Mouse (Mus musculus): ENCODE data around the gene Lmx1a. TPM values are rescaled to one million over a fixed set of nuclear protein-coding genes. Genes with fewer than 3 reads are reported as not detected.

Gene Lmx1a
- polyA plus RNA-seq, 1 experiment from 2014 or later: 16.3 TPM

DNA sequence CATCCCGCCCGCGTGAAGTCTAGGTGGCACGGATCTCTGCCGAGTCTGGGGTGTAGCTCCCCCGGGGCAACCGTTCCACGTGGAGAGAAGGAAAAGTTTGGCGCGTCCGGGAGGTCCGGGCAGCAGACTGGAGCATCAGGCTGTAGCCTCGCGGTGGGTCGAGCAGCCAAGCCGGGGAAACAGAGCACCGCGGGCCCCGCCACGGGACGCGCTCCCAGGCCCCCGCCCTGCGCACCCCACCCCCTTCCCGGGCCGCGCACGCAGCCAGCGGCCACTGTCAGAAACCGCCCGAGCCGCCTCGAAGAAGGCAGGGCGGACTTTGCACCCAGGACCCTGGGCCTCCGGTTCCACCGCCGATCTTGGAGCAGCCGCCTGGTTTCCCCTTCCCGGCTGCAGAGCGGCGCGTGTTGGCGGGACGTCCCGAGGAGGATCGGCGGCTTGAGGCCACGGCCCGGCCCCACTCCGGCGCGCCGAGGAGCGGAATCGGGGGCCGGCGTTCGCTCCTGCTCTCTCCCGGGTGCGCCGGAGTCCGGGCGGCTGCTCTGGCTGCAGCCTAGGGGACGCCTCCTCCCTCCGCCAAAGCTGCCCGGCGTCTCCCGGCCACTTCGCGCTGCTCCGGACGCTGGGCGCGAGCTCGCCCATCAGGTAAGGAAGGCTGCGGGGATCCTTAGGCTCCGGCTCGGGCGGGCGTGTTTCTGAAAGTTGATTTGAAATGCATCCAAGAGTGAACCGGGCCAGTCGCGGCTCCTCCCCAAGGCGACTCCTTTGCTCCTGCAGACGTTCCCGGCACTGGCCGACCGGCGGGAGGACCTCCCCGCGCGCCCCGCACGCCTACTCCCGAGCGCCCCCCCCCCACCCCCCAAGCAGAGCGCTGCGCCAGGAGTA is 448 bp upstream of the Lmx1a start:
- Histone ChIP-seq H3K4me2 (replicated peaks) (peak overlapping the region; percentile 86), H3K4me3 (peak overlapping the region; percentile 49), H3K27me3 (peaks cover 75% of the 10 kb centered on the region), H3K36me3 (no peaks in the 10 kb centered on the region), H3K4me1 (peaks cover 18% of the 10 kb centered on the region), H3K9me3 (replicated peaks) (peaks cover 11% of the 10 kb centered on the region), H3K9ac (peak overlapping the region; percentile 53), H3K27ac (peak overlapping the region; percentile 74)
- ATAC-seq (ENCODE audit: low FRiP score): peak; percentile 70
- under 1% methylated on average over 90 of the region's 98 CpGs for WGBS

DNA sequence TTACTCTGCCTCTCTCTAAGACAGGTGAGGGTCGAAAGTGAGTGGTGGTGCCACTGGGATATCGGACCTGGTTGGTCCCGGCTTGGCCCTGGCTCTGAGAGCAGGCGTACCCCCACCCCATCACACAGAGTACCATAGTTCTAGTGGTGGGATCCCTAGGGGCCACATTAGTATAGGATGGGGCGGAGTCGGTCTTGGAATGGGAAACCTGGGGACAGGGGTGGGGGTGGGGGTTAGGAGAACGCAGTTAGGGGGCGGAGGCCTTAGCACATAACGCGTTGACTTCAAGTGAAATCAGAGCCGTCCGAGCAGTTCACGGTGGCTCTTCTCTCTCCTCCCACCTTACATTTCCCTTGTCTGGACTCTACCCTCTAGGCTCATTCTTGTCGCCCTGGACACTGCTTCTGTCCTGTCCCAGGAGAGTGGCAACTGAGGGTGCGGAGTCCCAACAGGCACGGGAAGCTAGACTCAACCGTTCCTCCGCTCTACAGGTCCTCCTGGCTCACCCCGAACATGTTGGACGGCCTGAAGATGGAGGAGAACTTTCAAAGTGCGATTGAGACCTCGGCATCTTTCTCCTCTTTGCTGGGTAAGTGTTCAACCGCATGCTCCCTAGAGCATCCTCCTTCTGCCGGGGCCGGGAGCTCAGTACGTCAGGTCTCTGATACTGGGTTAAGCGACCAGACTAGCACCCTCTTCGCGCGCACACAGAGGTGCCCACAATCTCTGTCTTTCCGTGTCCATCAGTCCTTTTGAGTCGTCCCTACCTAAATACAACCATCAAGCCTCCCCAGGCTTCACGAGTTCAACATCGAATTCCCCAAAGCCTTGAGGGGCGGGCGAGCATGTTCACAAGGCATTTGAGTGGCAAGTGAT is 463 bp downstream of the Lmx1a start:
- peak; percentile 57 for ATAC-seq (ENCODE audit: low FRiP score)
- Histone ChIP-seq H3K4me3 (peak overlapping the region; percentile 49), H3K27ac (peak overlapping the region; percentile 44; the same call in 1 of the 2 replicates), H3K9ac (peak overlapping the region; percentile 53; the same call in 1 of the 2 replicates), H3K9me3 (replicated peaks) (peaks cover 9% of the 10 kb centered on the region), H3K4me1 (peaks cover 18% of the 10 kb centered on the region), H3K36me3 (no peaks in the 10 kb centered on the region), H3K27me3 (peaks cover 84% of the 10 kb centered on the region), H3K4me2 (replicated peaks) (peak overlapping the region; percentile 86)
- under 1% methylated on average over 35 of the region's 36 CpGs for WGBS

DNA sequence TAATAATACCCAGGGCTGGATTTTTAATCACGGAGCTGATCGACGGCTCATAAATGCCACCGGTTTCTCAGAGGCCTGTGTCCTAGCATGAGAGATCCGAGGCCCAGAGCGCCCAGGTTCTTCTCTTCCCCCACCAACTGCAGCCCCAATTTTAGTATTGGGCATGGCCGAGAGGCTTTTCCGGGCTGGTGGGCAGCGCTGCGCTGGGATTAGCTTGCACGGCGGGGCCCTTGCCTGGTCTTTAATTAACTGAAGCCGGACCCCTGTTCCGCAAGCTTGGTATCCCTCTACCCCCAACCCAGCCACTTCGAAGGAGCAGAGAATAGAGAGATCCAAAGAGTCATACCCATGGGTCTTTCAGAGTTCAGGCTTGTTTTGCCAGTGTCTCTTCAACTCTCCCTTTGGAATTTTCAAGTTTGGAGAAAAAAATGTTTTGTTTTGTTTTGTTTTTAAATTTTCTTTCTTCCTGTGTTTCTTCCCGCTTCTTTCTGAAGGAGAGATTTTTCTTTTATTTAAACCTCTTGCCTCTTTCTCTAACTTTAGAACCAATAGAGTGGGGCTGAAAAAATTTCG is 1.2 kb downstream of the Lmx1a start:
- Histone ChIP-seq H3K27ac (no peak overlapping the region), H3K4me2 (replicated peaks) (0 out of 2 replicates have a peak overlapping the region, but pooled peaks have one; percentile 86), H3K36me3 (no peaks in the 10 kb centered on the region), H3K9ac (no peak overlapping the region), H3K4me3 (peak overlapping the region; percentile 49), H3K4me1 (peaks cover 18% of the 10 kb centered on the region), H3K27me3 (peaks cover 91% of the 10 kb centered on the region), H3K9me3 (replicated peaks) (peaks cover 5% of the 10 kb centered on the region)
- no peak for ATAC-seq (ENCODE audit: low FRiP score)
- under 1% methylated on average over 17 of the region's 17 CpGs for WGBS

DNA sequence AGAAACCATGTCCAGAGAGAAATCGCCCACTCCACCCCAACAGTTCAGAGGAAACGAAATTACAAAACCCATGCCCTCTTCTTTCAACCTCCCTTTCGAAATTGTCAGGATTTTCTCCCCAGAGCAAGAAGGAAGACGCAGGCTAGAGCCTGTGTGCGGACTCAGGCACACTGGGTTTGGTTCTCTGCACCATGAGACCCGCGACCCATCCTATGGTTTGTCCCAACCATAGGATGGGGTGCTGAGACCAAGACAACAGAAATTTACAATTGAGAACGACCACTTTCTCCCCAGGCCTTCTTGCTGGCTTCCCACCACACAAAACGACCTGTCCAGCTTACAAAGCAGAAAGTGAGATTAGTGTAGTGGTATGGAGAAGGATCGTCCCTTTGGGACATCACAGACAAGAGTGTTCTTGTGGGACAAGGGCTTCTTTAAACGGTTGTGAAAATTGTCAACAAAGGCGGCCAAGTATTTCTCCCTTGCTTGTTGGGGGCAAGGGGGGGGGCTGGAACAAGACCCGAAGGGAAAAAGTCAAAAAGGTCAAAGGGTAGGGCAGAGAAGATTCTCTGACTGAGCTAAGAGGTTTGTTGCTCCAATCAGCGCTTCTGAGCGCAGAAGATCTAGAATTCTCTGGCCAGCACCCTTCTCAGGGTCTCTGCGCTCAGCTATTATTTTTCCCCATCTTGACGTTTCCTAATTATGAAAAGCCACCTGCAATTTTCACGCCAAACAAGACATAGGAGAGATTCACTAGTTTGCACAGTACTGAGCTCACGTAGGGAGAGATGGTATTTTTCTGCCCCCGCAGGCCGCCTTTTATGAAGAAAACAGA is 1.9 kb downstream of the Lmx1a start:
- peaks cover 18% of the 10 kb centered on the region for H3K4me1 ChIP-seq
- no peak overlapping the region for H3K4me2 ChIP-seq (replicated peaks)
- H3K4me3 ChIP-seq: peak overlapping the region; percentile 15
- no peak overlapping the region for H3K9ac ChIP-seq
- ATAC-seq (ENCODE audit: low FRiP score): no peak
- H3K9me3 ChIP-seq (replicated peaks): peaks cover 5% of the 10 kb centered on the region
- H3K27ac ChIP-seq: no peak overlapping the region
- H3K36me3 ChIP-seq: no peaks in the 10 kb centered on the region
- WGBS: 3% methylated on average over 21 of the region's 21 CpGs
- H3K27me3 ChIP-seq: peaks cover 94% of the 10 kb centered on the region

DNA sequence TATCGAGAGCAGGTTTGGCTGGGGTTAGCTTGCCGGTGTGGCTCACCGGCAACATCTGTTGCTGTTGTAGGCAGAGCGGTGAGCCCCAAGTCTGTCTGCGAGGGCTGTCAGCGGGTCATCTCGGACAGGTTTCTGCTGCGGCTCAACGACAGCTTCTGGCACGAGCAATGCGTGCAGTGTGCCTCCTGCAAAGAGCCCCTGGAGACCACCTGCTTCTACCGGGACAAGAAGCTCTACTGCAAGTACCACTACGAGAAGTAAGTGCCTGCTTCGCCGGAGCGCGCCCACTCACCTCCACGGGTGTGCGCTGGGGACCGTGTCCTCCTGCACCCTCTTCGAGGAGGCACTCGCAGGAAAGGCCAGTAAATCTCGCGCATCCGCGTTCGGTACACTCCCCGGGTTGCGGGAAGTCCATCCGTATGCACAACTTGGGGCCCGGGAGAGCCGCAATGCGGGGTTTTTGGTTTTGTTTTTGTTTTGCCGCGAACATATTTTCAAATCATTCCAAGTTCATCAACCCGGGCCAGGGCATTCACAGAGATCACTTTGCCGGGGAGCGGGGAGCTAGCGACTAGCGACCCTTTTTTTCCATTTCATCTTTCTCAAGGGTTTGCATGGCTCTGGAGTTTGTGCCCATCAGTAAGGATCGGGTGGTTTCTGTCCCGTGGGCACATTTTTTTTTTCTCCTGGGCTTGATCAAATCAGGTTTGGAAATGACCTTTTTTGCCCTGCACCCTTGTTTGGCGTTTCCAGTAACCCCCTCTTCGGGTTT is 3.1 kb downstream of the Lmx1a start:
- peaks cover 18% of the 10 kb centered on the region for H3K4me1 ChIP-seq
- peaks cover 94% of the 10 kb centered on the region for H3K27me3 ChIP-seq
- no peak for ATAC-seq (ENCODE audit: low FRiP score)
- peak overlapping the region; percentile 10; the same call in 1 of the 2 replicates for H3K9ac ChIP-seq
- H3K36me3 ChIP-seq: no peaks in the 10 kb centered on the region
- no peak overlapping the region for H3K27ac ChIP-seq
- H3K4me2 ChIP-seq (replicated peaks): peak overlapping the region; percentile 43
- no peaks in the 10 kb centered on the region for H3K9me3 ChIP-seq (replicated peaks)
- under 1% methylated on average over 44 of the region's 44 CpGs for WGBS
- peak overlapping the region; percentile 24 for H3K4me3 ChIP-seq

DNA sequence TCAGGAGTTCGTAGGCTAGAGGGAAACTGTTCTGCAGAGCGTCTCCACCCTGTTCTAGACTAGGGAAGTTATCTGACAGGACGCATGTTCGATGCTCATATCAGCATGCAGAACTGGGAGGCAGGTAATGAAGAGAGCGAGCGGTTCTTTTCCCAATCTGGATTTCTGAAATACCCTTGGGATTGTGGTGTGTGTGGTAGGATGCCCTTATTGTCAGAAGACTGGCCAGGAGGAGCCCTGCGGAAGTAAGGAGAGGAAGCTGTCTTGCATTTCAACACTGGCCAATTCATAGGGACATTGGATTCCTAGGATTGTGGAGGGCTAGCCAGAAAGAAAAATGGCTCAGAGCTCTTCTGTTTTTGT is 3.6 kb downstream of the Lmx1a start:
- Histone ChIP-seq H3K4me1 (peaks cover 18% of the 10 kb centered on the region), H3K27me3 (peaks cover 89% of the 10 kb centered on the region), H3K36me3 (no peaks in the 10 kb centered on the region), H3K9ac (no peak overlapping the region), H3K4me2 (replicated peaks) (0 out of 2 replicates have a peak overlapping the region, but pooled peaks have one; percentile 43), H3K4me3 (peak overlapping the region; percentile 24; the same call in 1 of the 2 replicates), H3K9me3 (replicated peaks) (no peaks in the 10 kb centered on the region), H3K27ac (no peak overlapping the region)
- WGBS: 0% methylated on average over 7 of the region's 7 CpGs
- ATAC-seq (ENCODE audit: low FRiP score): no peak

DNA sequence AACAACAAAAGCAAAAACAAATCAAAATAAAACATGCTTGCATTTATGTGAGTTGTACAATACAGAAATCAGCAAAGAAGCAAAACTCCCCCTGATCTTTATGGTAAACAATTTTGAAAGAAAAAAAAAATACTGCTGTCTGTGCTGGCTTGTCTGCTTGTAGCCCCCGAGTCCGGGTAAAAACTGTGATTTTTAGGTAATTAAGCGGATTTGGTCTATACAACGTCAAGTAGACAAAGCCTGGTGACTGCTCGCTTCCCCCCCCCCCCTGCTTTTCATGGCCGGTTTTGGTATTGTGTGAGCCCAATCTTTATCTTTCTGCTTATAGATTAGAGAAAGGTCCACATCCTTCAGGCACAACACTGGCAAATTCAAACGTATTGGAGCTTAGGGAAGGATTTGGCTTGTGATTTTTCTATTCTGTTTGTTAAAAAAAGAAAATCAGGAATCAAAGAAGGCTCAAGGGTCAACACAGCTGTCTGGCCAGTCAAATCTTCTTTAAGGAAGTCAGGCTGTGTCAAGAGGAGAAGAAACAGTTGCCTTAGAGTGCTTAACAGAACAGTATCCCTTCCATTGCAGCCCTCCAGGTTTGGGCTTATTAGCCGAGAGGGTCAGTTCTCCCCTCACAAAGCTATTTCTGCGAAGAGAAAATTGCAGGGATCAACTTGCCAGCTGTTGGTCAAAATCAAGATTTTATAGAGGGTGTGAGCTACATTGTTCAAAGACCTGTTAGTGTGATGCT is 4.6 kb downstream of the Lmx1a start:
- no peak overlapping the region for H3K4me3 ChIP-seq
- H3K4me2 ChIP-seq (replicated peaks): no peak overlapping the region
- H3K27ac ChIP-seq: no peak overlapping the region
- no peak overlapping the region for H3K9ac ChIP-seq
- no peak for ATAC-seq (ENCODE audit: low FRiP score)
- peaks cover 85% of the 10 kb centered on the region for H3K27me3 ChIP-seq
- no peaks in the 10 kb centered on the region for H3K36me3 ChIP-seq
- H3K9me3 ChIP-seq (replicated peaks): no peaks in the 10 kb centered on the region
- WGBS: 2% methylated on average over 9 of the region's 9 CpGs
- H3K4me1 ChIP-seq: peaks cover 12% of the 10 kb centered on the region

DNA sequence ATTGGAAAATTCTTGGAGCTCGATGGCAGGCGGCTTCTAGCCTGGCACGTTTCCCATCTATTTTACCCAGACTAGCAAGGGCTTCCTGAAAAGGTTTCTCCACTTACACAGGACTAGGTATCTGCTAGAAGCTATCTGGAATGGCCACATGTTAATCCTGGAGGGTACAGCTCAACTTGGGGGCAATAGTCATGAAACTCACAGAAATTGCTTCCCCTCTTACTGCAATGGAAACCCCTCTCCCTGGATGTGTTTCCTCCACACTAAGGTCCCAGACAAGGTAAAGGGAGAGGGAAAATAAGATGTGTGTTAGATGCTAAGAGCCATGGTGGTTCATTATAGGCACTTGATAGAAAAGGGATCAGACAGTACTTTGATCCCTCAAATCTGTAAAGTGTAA is 5.7 kb downstream of the Lmx1a start:
- no peak overlapping the region for H3K9ac ChIP-seq
- no peaks in the 10 kb centered on the region for H3K36me3 ChIP-seq
- 17% methylated on average over 3 of the region's 3 CpGs for WGBS
- no peak for ATAC-seq (ENCODE audit: low FRiP score)
- no peak overlapping the region for H3K27ac ChIP-seq
- H3K4me2 ChIP-seq (replicated peaks): no peak overlapping the region
- no peak overlapping the region for H3K4me3 ChIP-seq
- H3K27me3 ChIP-seq: peaks cover 83% of the 10 kb centered on the region
- H3K4me1 ChIP-seq: peaks cover 5% of the 10 kb centered on the region
- H3K9me3 ChIP-seq (replicated peaks): no peaks in the 10 kb centered on the region

DNA sequence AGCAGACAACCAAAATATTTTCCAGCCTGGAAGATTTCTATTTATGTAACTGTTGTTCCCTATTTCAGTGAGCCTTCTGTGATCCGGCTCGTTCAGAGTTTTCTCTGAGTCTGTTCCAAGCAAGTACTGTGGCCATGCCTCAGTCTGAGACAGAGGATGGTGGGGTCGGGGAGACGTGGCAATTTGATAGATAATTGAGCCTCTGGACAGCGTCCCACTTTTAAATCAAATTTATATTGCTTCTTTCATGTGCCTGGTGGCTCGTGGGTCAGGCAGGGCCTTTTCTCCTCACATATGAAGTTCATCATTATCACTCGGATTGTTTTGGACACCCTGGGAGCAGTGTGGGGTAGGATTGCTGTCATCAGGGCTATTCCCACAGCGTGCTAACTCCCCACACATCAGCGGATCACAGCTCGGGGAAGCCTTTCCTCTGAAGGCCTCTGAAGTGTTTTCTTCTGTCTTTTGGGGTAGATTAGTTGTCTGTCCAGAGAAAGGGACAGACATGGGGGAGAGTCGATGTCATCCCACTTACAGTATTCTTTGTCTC is 6.9 kb downstream of the Lmx1a start:
- Histone ChIP-seq H3K27ac (no peak overlapping the region), H3K27me3 (peaks cover 79% of the 10 kb centered on the region), H3K4me3 (no peak overlapping the region), H3K9me3 (replicated peaks) (no peaks in the 10 kb centered on the region), H3K36me3 (no peaks in the 10 kb centered on the region), H3K4me1 (peaks cover 5% of the 10 kb centered on the region), H3K4me2 (replicated peaks) (no peak overlapping the region), H3K9ac (no peak overlapping the region)
- ATAC-seq (ENCODE audit: low FRiP score): no peak
- WGBS: 44% methylated on average over 11 of the region's 11 CpGs

DNA sequence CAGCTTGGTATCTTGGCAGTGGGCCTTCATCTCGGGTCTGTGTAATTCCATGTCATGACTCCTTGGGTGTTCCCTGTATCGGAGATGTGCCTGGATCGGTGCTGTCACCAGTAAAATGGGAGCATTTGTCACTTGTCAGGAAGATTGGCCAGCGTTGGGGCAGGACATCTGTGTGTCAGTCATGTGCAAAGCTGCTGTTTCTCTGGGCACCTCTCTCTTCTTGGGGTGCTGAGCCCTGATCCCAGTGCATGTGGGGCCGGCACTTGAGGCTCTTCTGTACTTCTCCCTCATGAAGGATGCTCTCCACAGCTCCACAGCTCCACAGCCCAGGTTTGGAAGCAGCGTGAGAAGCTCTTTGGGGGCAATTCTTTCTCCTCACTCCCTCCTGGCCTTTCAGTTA is 10.7 kb downstream of the Lmx1a start:
- Histone ChIP-seq H3K4me3 (no peak overlapping the region), H3K36me3 (no peaks in the 10 kb centered on the region), H3K9ac (no peak overlapping the region), H3K4me1 (no peaks in the 10 kb centered on the region), H3K27ac (no peak overlapping the region), H3K9me3 (replicated peaks) (no peaks in the 10 kb centered on the region), H3K27me3 (peaks cover 49% of the 10 kb centered on the region), H3K4me2 (replicated peaks) (no peak overlapping the region)
- 59% methylated on average over 6 of the region's 6 CpGs for WGBS
- no peak for ATAC-seq (ENCODE audit: low FRiP score)

Data from hindbrain, embryonic 12.5 days (tissue).